Mouse (Mus musculus) CH12.LX (cell line): ENCODE results near the gene Trim80. TPM values are rescaled to one million over a fixed set of nuclear protein-coding genes. Genes with fewer than 3 reads are reported as not detected.

ENCODE experiments used
- DNase-seq: peaks from one replicate; pipeline ENCODE4 v3.0.0-alpha.2; 2013; ENCODE audit errors: extremely low read depth
- H3K27ac ChIP-seq: 2 replicates; pipeline ENCODE4 v1.5.1; 2012; ENCODE audit warnings: low read depth, mild to moderate bottlenecking, control low read depth, moderate library complexity; ENCODE audit not compliant: insufficient read depth
- H3K27me3 ChIP-seq: replicated peaks from 2 replicates; pipeline ENCODE3; 2012; ENCODE audit warnings: inconsistent platforms
- H3K36me3 ChIP-seq, 2 experiments: replicated peaks in 1 of 2; 2 replicates each; pipeline versions ENCODE3 to v1.6.1; 2012; ENCODE audit warnings: inconsistent platforms in 1 of 2, low read length in 1 of 2, mild to moderate bottlenecking in 1 of 2, mixed read lengths in 1 of 2, moderate library complexity in 1 of 2; ENCODE audit not compliant: control insufficient read depth in 1 of 2, insufficient read depth in 1 of 2
- H3K4me1 ChIP-seq, 2 experiments: 2 replicates each; pipeline ENCODE4 v1.6.1; 2012; ENCODE audit warnings: inconsistent platforms in 1 of 2, moderate library complexity in 1 of 2; ENCODE audit not compliant: insufficient read depth in 2 of 2, control insufficient read depth in 1 of 2
- H3K4me2 ChIP-seq: 2 replicates; pipeline ENCODE4 v1.6.1; 2012; ENCODE audit warnings: low read depth, mild to moderate bottlenecking, control low read depth; ENCODE audit not compliant: poor library complexity, insufficient read depth, severe bottlenecking
- H3K4me3 ChIP-seq, 3 experiments: fragments of 150-350 bp in 1 of 3; sonication (generic) in 1 of 3; replicated peaks in 1 of 3; 2 replicates each; pipeline versions ENCODE3 to v1.5.1; 2011 to 2012; ENCODE audit warnings: low read depth in 2 of 3, low read length in 2 of 3, mild to moderate bottlenecking in 2 of 3, moderate library complexity in 2 of 3, control low read depth in 1 of 3, improper control_type of control experiment in 1 of 3, inconsistent platforms in 1 of 3, mixed read lengths in 1 of 3; ENCODE audit not compliant: poor library complexity in 1 of 3
- H3K79me2 ChIP-seq: replicated peaks from 2 replicates; pipeline ENCODE4 v1.6.1; 2012; ENCODE audit warnings: mild to moderate bottlenecking, moderate library complexity; ENCODE audit not compliant: control insufficient read depth, poor library complexity, insufficient read depth, severe bottlenecking; ENCODE audit errors: extremely low read depth
- H3K9ac ChIP-seq: 2 replicates; pipeline ENCODE4 v1.6.1; 2012; ENCODE audit warnings: low read depth, mild to moderate bottlenecking, control low read depth, moderate library complexity; ENCODE audit not compliant: insufficient read depth
- H3K9me3 ChIP-seq: replicated peaks from 2 replicates; pipeline ENCODE3; 2012; ENCODE audit warnings: low read length, inconsistent platforms, mixed read lengths
- BHLHE40 ChIP-seq: IDR thresholded peaks from 2 replicates; pipeline ENCODE4 v1.6.1; 2011; ENCODE audit warnings: mild to moderate bottlenecking, low read depth, low read length, improper control_type of control experiment
- CHD2 ChIP-seq: IDR thresholded peaks from 2 replicates; pipeline ENCODE4 v1.6.1; 2011; ENCODE audit warnings: low read length, improper control_type of control experiment
- E2F4 ChIP-seq: IDR thresholded peaks from 2 replicates; pipeline ENCODE4 v1.6.1; 2011; ENCODE audit warnings: low read depth, low read length, improper control_type of control experiment; ENCODE audit not compliant: insufficient replicate concordance
- ELF1 ChIP-seq: IDR thresholded peaks from 2 replicates; pipeline ENCODE4 v1.6.1; 2014; ENCODE audit warnings: low read depth, mild to moderate bottlenecking, inconsistent platforms, low read length, improper control_type of control experiment
- EP300 ChIP-seq: IDR thresholded peaks from 2 replicates; pipeline ENCODE4 v1.6.1; 2011; ENCODE audit warnings: low read length, improper control_type of control experiment
- GABPA ChIP-seq: IDR thresholded peaks from 2 replicates; pipeline ENCODE4 v1.6.1; 2012; ENCODE audit warnings: low read depth, low read length, improper control_type of control experiment, inconsistent platforms; ENCODE audit not compliant: insufficient replicate concordance
- HCFC1 ChIP-seq: IDR thresholded peaks from 2 replicates; pipeline ENCODE4 v1.6.1; 2012; ENCODE audit warnings: low read depth, mild to moderate bottlenecking, inconsistent platforms, low read length, improper control_type of control experiment
- IRF4 ChIP-seq: IDR thresholded peaks from 2 replicates; pipeline ENCODE4 v1.6.1; 2014; ENCODE audit warnings: low read depth, mild to moderate bottlenecking, inconsistent platforms, low read length, improper control_type of control experiment
- JUN ChIP-seq: IDR thresholded peaks from 2 replicates; pipeline ENCODE4 v1.6.1; 2011; ENCODE audit warnings: low read depth, mild to moderate bottlenecking, low read length, improper control_type of control experiment, moderate library complexity; ENCODE audit not compliant: insufficient read depth
- KAT2A ChIP-seq: IDR thresholded peaks from 2 replicates; pipeline ENCODE4 v1.6.1; 2012; ENCODE audit warnings: low read length, improper control_type of control experiment, inconsistent platforms; ENCODE audit not compliant: insufficient replicate concordance
- MAX ChIP-seq: IDR thresholded peaks from 2 replicates; pipeline ENCODE4 v1.6.1; 2011; ENCODE audit warnings: low read length, improper control_type of control experiment
- MEF2A ChIP-seq: IDR thresholded peaks from 2 replicates; pipeline ENCODE4 v1.6.1; 2014; ENCODE audit warnings: low read depth, mild to moderate bottlenecking, inconsistent platforms, low read length, improper control_type of control experiment, borderline replicate concordance
- MXI1 ChIP-seq: IDR thresholded peaks from 2 replicates; pipeline ENCODE4 v1.6.1; 2011; ENCODE audit warnings: mild to moderate bottlenecking, low read depth, low read length, improper control_type of control experiment
- MYC ChIP-seq: IDR thresholded peaks from 2 replicates; pipeline ENCODE4 v1.6.1; 2011; ENCODE audit warnings: low read depth, mild to moderate bottlenecking, improper control_type of control experiment, low read length
- NELFE ChIP-seq: IDR thresholded peaks from 2 replicates; pipeline ENCODE4 v1.6.1; 2011; ENCODE audit warnings: low read depth, low read length, improper control_type of control experiment
- NRF1 ChIP-seq: IDR thresholded peaks from 2 replicates; pipeline ENCODE4 v1.6.1; 2014; ENCODE audit warnings: low read depth, mild to moderate bottlenecking, inconsistent platforms, low read length, improper control_type of control experiment, moderate library complexity
- PAX5 ChIP-seq: IDR thresholded peaks from 2 replicates; pipeline ENCODE4 v1.6.1; 2012; ENCODE audit warnings: low read length, inconsistent platforms, mixed read lengths
- POLR2AphosphoS2 ChIP-seq: IDR thresholded peaks from 2 replicates; pipeline ENCODE4 v1.6.1; 2011; ENCODE audit warnings: low read depth, low read length, improper control_type of control experiment
- RAD21 ChIP-seq: IDR thresholded peaks from 2 replicates; pipeline ENCODE4 v1.6.1; 2011; ENCODE audit warnings: low read depth, mild to moderate bottlenecking, low read length, improper control_type of control experiment, moderate library complexity
- SMC3 ChIP-seq: IDR thresholded peaks from 2 replicates; pipeline ENCODE4 v1.6.1; 2011; ENCODE audit warnings: low read depth, low read length, improper control_type of control experiment
- TBP ChIP-seq: conservative IDR thresholded peaks from 2 replicates; pipeline ENCODE4 v1.6.1; 2011; ENCODE audit warnings: low read depth, low read length, improper control_type of control experiment
- TCF12 ChIP-seq: IDR thresholded peaks from 2 replicates; pipeline ENCODE4 v1.6.1; 2014; ENCODE audit warnings: low read depth, mild to moderate bottlenecking, inconsistent platforms, low read length, improper control_type of control experiment
- UBTF ChIP-seq: IDR thresholded peaks from 2 replicates; pipeline ENCODE4 v1.6.1; 2012; ENCODE audit warnings: low read depth, mild to moderate bottlenecking, inconsistent platforms, low read length, improper control_type of control experiment, moderate library complexity
- ZMIZ1 ChIP-seq: IDR thresholded peaks from 2 replicates; pipeline ENCODE4 v1.6.1; 2012; ENCODE audit warnings: low read depth, mild to moderate bottlenecking, inconsistent platforms, low read length, improper control_type of control experiment
- dilution Hi-C: fragments of 300-500 bp; cut with MboI; formaldehyde crosslinking; loops from 2 replicates; pipeline ENCODE4 v1.14.3; 2020; ENCODE audit warnings: low sequenced_read_pairs; ENCODE audit not compliant: extremely low pct_unique_long_range_greater_than_20kb, extremely low pct_ligation_motif_present
- in situ Hi-C: fragments of 300-500 bp; cut with MboI; formaldehyde crosslinking; loops from 3 replicates; pipeline ENCODE4 v1.14.3; 2019; ENCODE audit warnings: low sequenced_read_pairs, low pct_ligation_motif_present, low pct_unique_long_range_greater_than_20kb, mixed read lengths
- polyA plus RNA-seq: library from polyadenylated mRNA; unstranded; fragments of >175 nt; gene quantifications from 2 replicates; pipeline ENCODE4 v1.2.1, GENCODE M21; 2012; ENCODE audit warnings: low read depth; ENCODE audit not compliant: insufficient read length
- total RNA-seq, 2 experiments: library from RNA; depleted of rRNA; stranded (reverse); fragments of 300-350 nt in 1 of 2; fragments of >200 nt in 1 of 2; gene quantifications; 2 replicates each; pipeline ENCODE4 v1.2.3; 2012 to 2014

The Trim80 gene
- total and polyA plus RNA-seq, 3 experiments: not detected

- Histone ChIP-seq H3K36me3 (peaks cover 3 to 54% of the 10 kb centered on the region in 2 experiments), H3K4me3 (no peak overlapping the region), H3K4me2 (no peak overlapping the region), H3K9me3 (no peaks in the 10 kb centered on the region), H3K9ac (no peak overlapping the region), H3K79me2 (peaks cover 22% of the 10 kb centered on the region), H3K27ac (no peak overlapping the region), H3K27me3 (no peaks in the 10 kb centered on the region), H3K4me1 (peaks cover 3 to 42% of the 10 kb centered on the region in 2 experiments)
- TF ChIP-seq ELF1: peak; percentile 44; the same call in 1 of the 2 replicates
- TF ChIP-seq RAD21: no peak
- TF ChIP-seq PAX5: no peak
- TF ChIP-seq NRF1: peak; percentile 72
- no peak for TF ChIP-seq E2F4
- peak; percentile 28; the same call in 1 of the 2 replicates for TF ChIP-seq TCF12
- 0 out of 2 replicates have a peak, but pooled peaks have one; percentile 34 for TF ChIP-seq MXI1
- DNase-seq: no peak
- in situ Hi-C loops: no loop called here
- dilution Hi-C loops: no loop called here
Observed at GRCm38 (mm10) chr11:115421972-115422371, 18.4 kb upstream of the Trim80 start.

GRCm38 (mm10) chr11:115423091-115423490 lies 17.3 kb upstream of the Trim80 start:
- H3K27ac ChIP-seq: no peak overlapping the region
- no peak overlapping the region for H3K9ac ChIP-seq
- H3K4me1 ChIP-seq: peaks cover 5 to 36% of the 10 kb centered on the region in 2 experiments
- TF ChIP-seq TBP: no peak
- no peak for TF ChIP-seq MAX
- no peak for TF ChIP-seq EP300
- no peak for TF ChIP-seq HCFC1
- no peak for TF ChIP-seq UBTF
- TF ChIP-seq SMC3: no peak
- no peak for TF ChIP-seq RAD21
- no peak for TF ChIP-seq PAX5
- no peak for TF ChIP-seq CHD2
- TF ChIP-seq MEF2A: no peak
- no peak for TF ChIP-seq MYC
- TF ChIP-seq GABPA: no peak
- TF ChIP-seq ZMIZ1: no peak
- no peak for TF ChIP-seq KAT2A
- TF ChIP-seq ELF1: no peak
- no peak for TF ChIP-seq BHLHE40
- TF ChIP-seq IRF4: no peak
- no peak for TF ChIP-seq POLR2AphosphoS2
- TF ChIP-seq NELFE: no peak
- no peak for TF ChIP-seq JUN
- H3K9me3 ChIP-seq: no peaks in the 10 kb centered on the region
- H3K27me3 ChIP-seq: no peaks in the 10 kb centered on the region
- H3K4me2 ChIP-seq: no peak overlapping the region
- H3K79me2 ChIP-seq: peaks cover 16% of the 10 kb centered on the region
- DNase-seq: no peak
- H3K36me3 ChIP-seq: peaks cover 3 to 54% of the 10 kb centered on the region in 2 experiments
- in situ Hi-C loops (no loop called here), dilution Hi-C loops (no loop called here)
- no peak overlapping the region for H3K4me3 ChIP-seq
